Mouse (Mus musculus) left cerebral cortex, adult 6 months (tissue): Measurements from ENCODE around the gene Cldn18. TPM values are rescaled to one million over a fixed set of nuclear protein-coding genes. Genes with fewer than 3 reads are reported as not detected.

ENCODE experiments used
- long read RNA-seq, 2 experiments: library from polyadenylated mRNA; unstranded; transcript quantifications; one replicate each; pipeline ENCODE4 v2.0.0; 2019 to 2020
- polyA plus RNA-seq: library from polyadenylated mRNA; unstranded; fragments of <200 nt; fragmentation: Nextera tagmentation; gene quantifications from 2 replicates; pipeline ENCODE4 v1.2.3, GENCODE M21; 2021

The Cldn18 gene
- not detected in 2 replicates for polyA plus RNA-seq
- long read RNA-seq, experiment 1 = 0 reads
- long read RNA-seq, experiment 2 = 0 reads

GRCm38 (mm10) chr9:99717134-99717533, at the start of gene Cldn18:
Gene Cldn18 (minus strand): TSS chr9:99717267.

Other genes with a start within 250 kb of the Cldn18 start
- 31.3 and 35.4 TPM in 2 replicates for gene Armc8, start 148.4 kb downstream of the Cldn18 start, polyA plus RNA-seq
- gene Dbr1, start 141.5 kb downstream of the Cldn18 start, polyA plus RNA-seq = 10.4 and 11.8 TPM in 2 replicates
- gene A4gnt, start 104.8 kb downstream of the Cldn18 start, polyA plus RNA-seq = 0.13 and 0.16 TPM in 2 replicates
- 5.6 and 7.4 TPM in 2 replicates for gene Dzip1l, start 87.8 kb downstream of the Cldn18 start, polyA plus RNA-seq
- not detected in 2 replicates for gene Sox14, start 158.9 kb upstream of the Cldn18 start, polyA plus RNA-seq